8 mouse cellular contexts compared by ENCODE assay signal in genomic region chr7:67848589-67849508, GRCm38 (mm10).
DNase-seq lines count a peak whose midpoint lies in the region; ATAC-seq and TF ChIP-seq lines count a peak whose summit lies in the region.

No protein-coding gene starts in this region.

- peak; percentile 37 for ATAC-seq in granulocyte monocyte progenitor cell, adult 5-6 weeks (replicated peaks; ENCODE audit: poor library complexity, severe bottlenecking)
- ATAC-seq in intestine, embryonic 16.5 days = peak; percentile 89

- peak overlapping the region; percentile 66 for H3K9ac ChIP-seq in intestine, embryonic 16.5 days (ENCODE audit: low read depth, low read length)

- no peak for TF ChIP-seq POLR2A in thymus, adult 2 months (IDR thresholded peaks at IDR 0.05; ENCODE audit: control insufficient read depth, extremely low read depth, insufficient read depth, low read length, poor library complexity)

- no peaks in the 10 kb centered on the region for H3K36me3 ChIP-seq in intestine, embryonic 16.5 days (ENCODE audit: control insufficient read depth, insufficient read depth, low read length)
- no peaks in the 10 kb centered on the region for H3K36me3 ChIP-seq in thymus, adult 2 months (ENCODE audit: control insufficient read depth, insufficient read depth, low read length)

- H3K27me3 ChIP-seq in intestine, embryonic 16.5 days (replicated peaks; ENCODE audit: control insufficient read depth, insufficient read depth, low read length) = no peaks in the 10 kb centered on the region
- no peaks in the 10 kb centered on the region; the same call in 1 of the 2 replicates for H3K27me3 ChIP-seq in thymus, adult 2 months (ENCODE audit: control insufficient read depth, insufficient read depth, low read length)

- H3K4me2 ChIP-seq in intestine, embryonic 16.5 days (ENCODE audit: low read depth, low read length) = peak overlapping the region; percentile 67

- WGBS in intestine, embryonic 16.5 days = 5% methylated on average over 35 of the region's 35 CpGs
- 16% methylated on average over 35 of the region's 35 CpGs for WGBS in thymus, adult 2 months

- H3K4me3 ChIP-seq in intestine, embryonic 16.5 days (ENCODE audit: low read length) = peak overlapping the region; percentile 50
- H3K4me3 ChIP-seq in thymus, adult 2 months (ENCODE audit: control insufficient read depth, insufficient read depth, low read length) = no peak overlapping the region

- no peak for TF ChIP-seq CTCF in thymus, adult 2 months (IDR thresholded peaks at IDR 0.05; ENCODE audit: borderline replicate concordance, control insufficient read depth, extremely low read depth, insufficient read depth, low read length, poor library complexity)

- no peaks in the 10 kb centered on the region for H3K9me3 ChIP-seq in intestine, embryonic 16.5 days (ENCODE audit: control insufficient read depth, low read length)

- peak; percentile 57 for DNase-seq in adrenal gland, postnatal 10 days
- peak; percentile 85 for DNase-seq in embryo, embryonic 9.5 days (ENCODE audit: extremely low spot score)
- peak; percentile 30 to 61 for DNase-seq in left cerebral cortex, adult 9 months (ENCODE audit: low spot score in 2 of 2)
- DNase-seq in lung, postnatal 36 days = peak; percentile 59
- DNase-seq in right cerebral cortex, postnatal 14 days = peak; percentile 67
- DNase-seq in thymus, adult 2 months = no peak

- H3K27ac ChIP-seq in intestine, embryonic 16.5 days (ENCODE audit: low read length) = peak overlapping the region; percentile 23; the same call in 1 of the 2 replicates
- no peak overlapping the region for H3K27ac ChIP-seq in thymus, adult 2 months (ENCODE audit: control insufficient read depth, insufficient read depth, low read length)

- peaks cover 9% of the 10 kb centered on the region; the same call in 1 of the 2 replicates for H3K4me1 ChIP-seq in intestine, embryonic 16.5 days (ENCODE audit: control insufficient read depth, insufficient read depth, low read length)
- H3K4me1 ChIP-seq in thymus, adult 2 months (replicated peaks; ENCODE audit: control insufficient read depth, insufficient read depth, low read length) = peaks cover 3% of the 10 kb centered on the region; the same call in 1 of the 2 replicates
